Mouse (Mus musculus): ENCODE measurements around the gene Gm8068. TPM values are rescaled to one million over a fixed set of nuclear protein-coding genes. Genes with fewer than 3 reads are reported as not detected.
"Not testable (repeated sequence)": the region's sequence is repeated elsewhere in the genome, so short reads cannot be mapped to it uniquely, and the experiment has no call there.

The Gm8068 gene
- total RNA-seq (2021): not detected
- long read RNA-seq, experiment 1: 0 reads
- long read RNA-seq, experiment 2: 0 reads

DNA sequence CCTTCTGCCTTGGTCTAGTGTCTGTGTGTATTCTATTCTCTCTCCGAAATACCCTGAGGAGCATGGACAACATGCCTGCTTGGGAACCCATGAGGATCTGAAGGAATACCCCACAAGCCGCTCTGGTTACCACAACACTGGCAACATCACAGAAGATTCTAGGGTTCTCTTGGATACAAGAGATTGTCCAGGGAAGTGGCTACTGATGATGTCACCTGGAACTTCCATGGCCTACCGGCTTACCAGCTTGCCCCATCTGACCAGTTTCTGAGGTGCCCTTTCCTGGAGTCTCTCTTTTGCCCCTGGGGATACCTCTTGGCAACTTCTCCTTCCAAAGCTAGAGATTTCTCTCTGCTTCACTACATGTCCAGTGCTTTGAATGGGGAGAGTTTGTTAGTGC is at the start of gene Gm8068:
Gene Gm8068, minus strand, starts transcription at position 101 of the 400 bp plus-strand sequence.
- not testable (repeated sequence) for DNase-seq

DNA sequence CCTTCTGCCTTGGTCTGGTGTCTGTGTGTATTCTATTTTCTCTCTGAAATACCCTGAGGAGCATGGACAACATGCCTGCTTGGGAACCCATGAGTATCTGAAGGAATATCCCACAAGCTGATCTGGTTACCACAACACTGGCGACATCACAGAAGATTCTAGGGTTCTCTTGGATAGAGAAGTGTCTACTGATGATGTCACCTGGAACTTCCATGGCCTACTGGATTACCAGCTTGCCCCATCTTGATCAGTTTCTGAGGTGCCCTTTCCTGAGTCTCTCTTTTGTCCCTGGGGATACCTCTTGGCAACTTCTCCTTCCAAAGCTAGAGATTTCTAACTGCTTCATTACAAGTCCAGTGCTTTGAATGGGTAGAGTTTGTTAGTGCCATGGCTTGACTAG is 48.8 kb upstream of the Gm8068 start, which contains the start of gene Gm7929:
Gene Gm7929, minus strand, starts transcription at position 101 of the 400 bp plus-strand sequence.
- not testable (repeated sequence) for DNase-seq

DNA sequence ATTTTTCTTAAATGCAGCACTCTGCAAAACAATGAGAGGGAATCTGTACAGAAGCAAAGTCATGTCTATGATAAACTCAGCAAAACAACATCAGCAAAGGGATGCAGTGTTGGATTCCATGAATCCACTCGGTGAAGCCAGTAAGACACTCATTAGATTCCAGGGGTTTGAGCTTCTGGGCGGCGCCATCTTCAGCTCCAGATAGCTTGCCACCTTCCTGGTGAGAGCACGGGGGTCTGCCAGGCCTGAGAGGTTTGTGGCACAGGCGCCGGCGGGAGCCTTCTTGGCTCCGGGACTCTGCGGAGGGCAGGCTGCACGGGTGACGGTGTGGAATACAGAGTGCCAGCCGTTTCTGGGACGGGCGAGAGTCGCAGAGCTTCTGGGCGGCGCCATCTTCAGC is 21.8 kb upstream of the Gm8068 start:
- not testable (repeated sequence) for DNase-seq

DNA sequence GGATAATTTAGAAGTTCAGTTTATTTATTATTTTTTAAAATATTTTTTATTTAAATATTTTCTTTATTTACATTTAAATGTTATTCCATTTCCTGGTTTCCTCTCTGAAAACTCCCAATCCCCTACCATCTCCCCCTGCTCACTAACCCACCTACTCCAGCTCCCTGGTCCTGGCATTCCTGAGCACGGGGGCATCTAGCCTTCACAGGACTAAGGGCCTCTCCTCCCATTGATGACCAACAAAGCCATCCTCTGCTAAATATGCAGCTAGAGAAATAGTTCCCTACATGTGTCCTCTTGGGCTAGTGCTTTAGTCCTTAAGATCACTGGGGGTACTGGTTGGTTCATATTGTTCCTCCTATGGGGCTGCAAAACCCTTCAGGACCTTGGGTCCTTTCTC is 15.5 kb upstream of the Gm8068 start:
- not testable (repeated sequence) for DNase-seq

DNA sequence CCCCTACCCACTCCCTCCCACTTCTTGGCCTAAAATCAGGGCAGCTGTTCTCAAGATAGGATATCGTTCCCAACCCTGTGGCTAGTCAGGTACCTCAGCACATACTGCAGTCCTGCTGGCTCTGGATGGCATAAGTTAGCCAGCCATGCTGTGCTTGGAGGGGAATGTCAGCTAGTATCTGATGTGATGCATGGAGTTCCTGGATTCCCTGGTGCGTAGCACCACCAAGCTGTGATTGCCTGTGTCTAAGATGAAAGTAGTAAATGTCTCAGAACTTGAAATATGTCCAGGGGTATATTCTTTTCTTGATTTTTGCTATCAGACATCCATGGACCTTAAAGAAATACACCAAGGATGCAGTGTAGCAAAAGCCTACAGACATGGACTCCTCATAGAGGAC is 53.5 kb downstream of the Gm8068 start:
- DNase-seq: not testable (repeated sequence)

Other genes starting within 250 kb of the Gm8068 start
- not detected for gene Gm7954, start 248.4 kb downstream of the Gm8068 start, total RNA-seq (2021)
- not detected for gene Gm3486, start 212.4 kb downstream of the Gm8068 start, total RNA-seq (2021)
- not detected for gene Gm7970, start 146.3 kb downstream of the Gm8068 start, total RNA-seq (2021)
- not detected for gene 1700049E17Rik2, start 128.7 kb downstream of the Gm8068 start, total RNA-seq (2021)
- not detected for gene Gm3072, start 77.3 kb downstream of the Gm8068 start, total RNA-seq (2021)
- not detected for gene Gm3676, start 55.4 kb downstream of the Gm8068 start, total RNA-seq (2021)
- not detected for gene Gm7929, start 48.7 kb upstream of the Gm8068 start, total RNA-seq (2021)
- not detected for gene Gm47189, start 70.6 kb upstream of the Gm8068 start, total RNA-seq (2021)
- gene Gm7980, start 205.4 kb upstream of the Gm8068 start, total RNA-seq (2021): not detected
- gene 1700049E17Rik1, start 223.1 kb upstream of the Gm8068 start, total RNA-seq (2021): not detected
- gene 1700024B05Rik, start 242.1 kb upstream of the Gm8068 start, total RNA-seq (2021): not detected